In genomic region chrX:164306250-164306649, GRCm38 (mm10) we compare ENCODE assay signal across 27 mouse cellular contexts. TPM values are rescaled to one million over a fixed set of nuclear protein-coding genes. Genes with fewer than 3 reads are reported as not detected.
DNase-seq lines count a peak whose midpoint lies in the region; ATAC-seq and TF ChIP-seq lines count a peak whose summit lies in the region.
"Had no signal": no experiment of that assay in that cellular context is flagged by ENCODE, and none has a peak within 500 bp of the region (broad histone marks: within the 10 kb centered on the region; RNA-seq: fewer than 3 reads in every experiment).

No protein-coding gene starts in this region.

- H3K9ac ChIP-seq in kidney, postnatal 0 days (ENCODE audit: low read depth, low read length) = no peak overlapping the region
- H3K9ac ChIP-seq: embryonic facial prominence, embryonic 12.5 days; hindbrain, embryonic 13.5 days; liver, embryonic 14.5 days; lung, embryonic 14.5 days; stomach, embryonic 15.5 days had no signal

- no peaks in the 10 kb centered on the region for H3K9me3 ChIP-seq in kidney, postnatal 0 days (replicated peaks; ENCODE audit: low read length)
- H3K9me3 ChIP-seq: embryonic facial prominence, embryonic 12.5 days; hindbrain, embryonic 13.5 days; stomach, embryonic 15.5 days had no signal

- H3K27ac ChIP-seq in kidney, postnatal 0 days = no peak overlapping the region
- H3K27ac ChIP-seq: embryonic facial prominence, embryonic 12.5 days; hindbrain, embryonic 13.5 days; liver, embryonic 14.5 days; stomach, embryonic 15.5 days had no signal

- TF ChIP-seq CTCF in kidney, postnatal 0 days (IDR thresholded peaks at IDR 0.05; ENCODE audit: low read depth) = no peak

- peak; percentile 14 for DNase-seq in adrenal gland, adult 8-10 months
- DNase-seq in adrenal gland, adult 18-20 months (ENCODE audit: low spot score in 2 of 2) = no peak
- peak; percentile 12 for DNase-seq in kidney, postnatal 0 days (ENCODE audit: low spot score)
- DNase-seq in kidney, adult 8-10 months = no peak
- DNase-seq in lung, postnatal 10 days = peak; percentile 10
- DNase-seq in lung, postnatal 14 days = no peak
- no peak for DNase-seq in frontal cortex, postnatal 25 days (ENCODE audit: low spot score in 2 of 2)
- DNase-seq: cerebellum, adult 11 months; cerebellum, adult 9-10 months; embryo, embryonic 11 days; gastrocnemius, postnatal 25 days; heart, postnatal 4 days; layer of hippocampus, postnatal 36 days; liver; lung, embryonic 14.5 days; right cerebral cortex, postnatal 25 days had no signal

- H3K4me3 ChIP-seq in kidney, postnatal 0 days (replicated peaks; ENCODE audit: low read depth, low read length) = no peak overlapping the region
- H3K4me3 ChIP-seq: embryonic facial prominence, embryonic 12.5 days; hindbrain, embryonic 13.5 days; stomach, embryonic 15.5 days had no signal

- no peak overlapping the region for H3K4me2 ChIP-seq in kidney, postnatal 0 days (ENCODE audit: low read length)
- H3K4me2 ChIP-seq: embryonic facial prominence, embryonic 12.5 days; heart, embryonic 11.5 days; hindbrain, embryonic 13.5 days; lung, embryonic 14.5 days; midbrain, embryonic 11.5 days; stomach, embryonic 15.5 days had no signal

- no peaks in the 10 kb centered on the region for H3K36me3 ChIP-seq in kidney, postnatal 0 days (ENCODE audit: insufficient read depth, low read length)
- H3K36me3 ChIP-seq: embryonic facial prominence, embryonic 12.5 days; hindbrain, embryonic 13.5 days; stomach, embryonic 15.5 days had no signal

- WGBS in kidney, postnatal 0 days = 36% methylated on average over 2 of the region's 2 CpGs

- no peak for ATAC-seq in kidney, postnatal 0 days (replicated peaks; ENCODE audit: low FRiP score, low read depth)
- ATAC-seq: forebrain, embryonic 14.5 days; intestine, embryonic 16.5 days; midbrain, embryonic 16.5 days had no signal

- no peaks in the 10 kb centered on the region for H3K27me3 ChIP-seq in kidney, postnatal 0 days (ENCODE audit: insufficient read depth, low read length)
- H3K27me3 ChIP-seq: embryonic facial prominence, embryonic 12.5 days; hindbrain, embryonic 13.5 days; stomach, embryonic 15.5 days had no signal

- no peaks in the 10 kb centered on the region for H3K4me1 ChIP-seq in kidney, postnatal 0 days (replicated peaks; ENCODE audit: insufficient read depth, low read length)
- H3K4me1 ChIP-seq: embryonic facial prominence, embryonic 12.5 days; hindbrain, embryonic 13.5 days; stomach, embryonic 15.5 days had no signal

RNA-seq across cellular contexts. Expression of gene Pir, which starts 37.1 kb away (rescaled TPM):
- 10 to 100 TPM in 1 of 4 experiments, 1 to 10 TPM in 3; 4.8 to 11.3 (median 6.8) TPM for total RNA-seq in adrenal gland, adult 8-10 months (2022)
- total RNA-seq in adrenal gland, adult 18-20 months (2021) = 10 to 100 TPM in 1 of 2 experiments, 1 to 10 TPM in 1; 4.3 to 12.5 TPM
- 9.5 and 10.6 TPM in 2 replicates for polyA plus RNA-seq in kidney, postnatal 0 days (2015; fragmentation: Nextera tagmentation; extraction: Ambion mirVana)
- total RNA-seq: neutrophil, adult 5-6 weeks had no signal

RNA-seq across cellular contexts. Expression of gene Bmx, which starts 48.3 kb away (rescaled TPM):
- under 1 TPM; 0.10 to 0.56 (median 0.36) TPM for total RNA-seq in adrenal gland, adult 8-10 months (2022)
- under 1 TPM; 0.27 to 0.45 TPM for total RNA-seq in adrenal gland, adult 18-20 months (2021)
- 1.2 and 1.3 TPM in 2 replicates for polyA plus RNA-seq in kidney, postnatal 0 days (2015; fragmentation: Nextera tagmentation; extraction: Ambion mirVana)
- total RNA-seq: MEL had no signal

Comparison
In these comparisons a context has a peak if more than half of its experiments do, and no peak if none do; other contexts are left out.
1. DNase-seq: peak in adrenal gland, adult 8-10 months (single experiment), kidney, postnatal 0 days (single experiment) and lung, postnatal 10 days (single experiment); none in adrenal gland, adult 18-20 months (0 of 2), kidney, adult 8-10 months (0 of 2), lung, postnatal 14 days (single experiment) and frontal cortex, postnatal 25 days (0 of 2).